Mouse (Mus musculus): ENCODE measurements around the gene Bdkrb1.

DNA sequence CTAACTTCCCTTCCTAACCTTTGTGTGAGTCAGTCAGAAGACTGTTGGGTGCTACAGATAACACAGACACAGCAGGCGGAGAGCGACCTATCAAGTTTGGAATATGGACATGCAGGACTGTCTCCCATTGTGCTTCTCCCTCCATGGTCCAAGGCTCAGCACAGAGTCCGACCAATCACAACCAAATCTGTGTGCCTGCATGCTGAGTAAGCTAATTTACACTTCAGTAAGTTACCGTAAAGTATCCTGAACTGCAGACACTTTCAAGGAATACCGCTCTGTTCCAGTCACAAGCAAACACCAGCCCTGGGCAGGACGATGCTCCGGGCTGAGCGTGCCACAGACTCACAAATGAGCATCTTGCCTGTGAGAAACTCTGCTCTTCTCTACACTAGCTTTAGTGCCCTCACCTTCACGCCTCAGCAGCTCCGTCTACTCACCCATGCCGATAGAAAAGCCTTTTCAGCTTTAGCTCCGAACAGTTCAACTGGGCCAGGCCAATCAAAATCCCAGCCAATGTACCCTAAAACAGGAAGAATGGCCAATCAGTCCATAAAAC, 20.2 kb downstream of the Bdkrb1 start:
- TF ChIP-seq EP300 (IDR thresholded peaks at IDR 0.05; ENCODE audit: low read depth), result no peak
- TF ChIP-seq CTCF (IDR thresholded peaks at IDR 0.05; ENCODE audit: low read depth), result no peak
